Mouse (Mus musculus): ENCODE results near the gene Ptprn2.
A peak's percentile ranks its signal among the peaks of the same experiment; 100 is the strongest.

Gene Ptprn2

GRCm38 (mm10) chr12:117132095-117132494 is 646.6 kb downstream of the Ptprn2 start:
- peak; percentile 21 for DNase-seq (ENCODE audit: low read depth, low spot score)

DNA sequence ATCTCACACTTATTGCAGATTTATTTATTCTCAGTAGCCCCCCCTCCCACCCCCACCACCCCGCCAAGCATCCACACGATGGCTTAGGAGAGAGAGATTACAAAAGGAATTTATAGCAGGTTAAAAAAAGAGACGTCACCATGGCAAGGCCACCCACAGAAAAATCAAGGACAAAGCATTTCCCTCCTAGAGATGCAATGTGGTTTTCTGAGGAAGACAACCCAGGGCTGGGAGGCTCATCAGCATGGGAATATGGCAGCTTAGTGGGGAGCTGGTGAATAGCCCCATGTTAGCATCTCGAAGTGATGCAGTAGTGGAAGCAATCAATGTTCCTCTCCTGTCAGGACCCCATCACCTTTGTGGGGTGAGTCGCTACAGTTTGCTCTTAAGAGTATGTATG is 649.7 kb downstream of the Ptprn2 start:
- DNase-seq (ENCODE audit: low read depth, low spot score): no peak

GRCm38 (mm10) chr12:117136472-117137010 is 651.0 kb downstream of the Ptprn2 start:
- no peak for DNase-seq (ENCODE audit: low read depth, low spot score)

GRCm38 (mm10) chr12:117140901-117141300 is 655.4 kb downstream of the Ptprn2 start:
- no peak for DNase-seq (ENCODE audit: low read depth, low spot score)

DNA sequence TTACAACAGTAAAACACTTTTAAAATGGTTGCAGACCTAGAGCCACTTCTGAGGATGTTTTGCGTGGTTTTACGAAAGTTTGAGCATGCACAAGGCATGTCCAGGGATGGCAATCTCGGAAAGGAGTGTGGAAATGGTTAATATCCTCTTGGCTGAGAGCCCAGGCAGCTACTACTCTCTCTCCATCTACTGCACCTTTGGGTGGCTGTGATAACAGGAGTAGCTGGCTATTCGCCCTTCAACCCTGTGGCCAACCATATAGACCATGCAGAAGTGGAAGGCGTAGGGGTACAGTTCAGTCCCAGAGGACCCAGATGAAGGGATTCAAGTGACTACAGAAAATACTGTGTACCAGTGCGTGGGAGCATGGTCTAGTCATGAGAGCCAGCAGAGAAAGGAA is 655.9 kb downstream of the Ptprn2 start:
- DNase-seq (ENCODE audit: low read depth, low spot score): no peak

GRCm38 (mm10) chr12:117149176-117149575 is 663.7 kb downstream of the Ptprn2 start:
- no peak for DNase-seq (ENCODE audit: low read depth, low spot score)

GRCm38 (mm10) chr12:117150611-117151395 is 665.3 kb downstream of the Ptprn2 start:
- DNase-seq (ENCODE audit: low read depth, low spot score): no peak

GRCm38 (mm10) chr12:117151611-117152010 is 666.1 kb downstream of the Ptprn2 start:
- DNase-seq (ENCODE audit: low read depth, low spot score): no peak

DNA sequence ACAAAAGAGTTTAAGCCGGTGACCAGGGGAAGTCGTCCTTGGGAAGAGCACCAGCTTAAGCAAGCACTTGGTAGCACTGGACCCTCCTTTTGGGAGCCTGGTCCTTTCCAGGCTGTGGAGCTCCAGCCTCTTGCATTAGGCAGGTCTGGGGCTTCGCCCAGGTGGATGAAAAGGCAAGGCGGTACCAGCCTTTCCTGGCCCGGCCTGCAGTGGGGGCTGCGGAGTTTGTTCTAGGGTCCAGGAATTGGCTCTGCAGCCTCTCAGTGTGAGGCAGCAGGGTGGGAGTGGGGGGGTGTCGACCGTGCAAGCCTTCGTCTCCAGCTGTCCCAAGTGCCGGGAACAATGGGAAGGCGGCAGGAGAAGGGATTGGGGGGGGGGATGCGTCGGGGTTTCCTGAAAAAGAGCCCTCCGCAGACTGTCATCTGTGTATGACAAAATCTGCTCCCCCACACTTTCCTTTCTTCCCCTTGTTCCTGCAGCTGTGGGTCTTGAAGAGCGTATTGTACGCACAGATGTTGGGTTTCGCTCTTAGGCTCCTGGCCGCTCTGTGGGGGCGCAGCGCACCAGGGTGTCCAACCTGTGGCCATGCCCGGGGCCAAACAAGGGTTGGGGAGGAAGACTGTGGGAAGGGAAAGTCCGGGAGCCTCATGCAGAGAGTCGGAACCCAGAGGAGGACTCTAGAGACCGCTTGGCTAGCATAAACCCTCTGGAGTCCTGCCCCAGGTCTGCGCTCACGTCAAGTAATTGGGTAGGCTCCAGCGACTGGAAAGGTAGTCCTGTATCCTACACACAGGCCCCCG is 667.0 kb downstream of the Ptprn2 start:
- no peak for DNase-seq (ENCODE audit: low read depth, low spot score)

DNA sequence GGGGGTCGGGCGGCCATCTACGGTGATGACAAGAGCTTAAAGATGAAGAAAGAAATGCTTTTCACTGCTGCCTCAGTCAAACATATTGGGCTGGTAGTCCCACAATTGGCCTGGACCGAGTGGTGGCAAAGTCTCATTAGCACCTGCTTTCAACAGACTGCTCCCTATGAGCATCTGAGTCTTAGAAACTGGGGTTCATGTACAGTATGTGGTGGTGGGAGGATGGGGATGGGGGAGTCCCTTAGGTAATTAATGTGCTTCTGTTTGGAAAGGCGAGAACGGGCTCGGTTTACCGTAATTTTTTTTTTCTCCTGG is 667.6 kb downstream of the Ptprn2 start:
- no peak for DNase-seq (ENCODE audit: low read depth, low spot score)

- no peak for DNase-seq (ENCODE audit: low read depth, low spot score)
Observed at GRCm38 (mm10) chr12:117153671-117154355, 668.3 kb downstream of the Ptprn2 start.

DNA sequence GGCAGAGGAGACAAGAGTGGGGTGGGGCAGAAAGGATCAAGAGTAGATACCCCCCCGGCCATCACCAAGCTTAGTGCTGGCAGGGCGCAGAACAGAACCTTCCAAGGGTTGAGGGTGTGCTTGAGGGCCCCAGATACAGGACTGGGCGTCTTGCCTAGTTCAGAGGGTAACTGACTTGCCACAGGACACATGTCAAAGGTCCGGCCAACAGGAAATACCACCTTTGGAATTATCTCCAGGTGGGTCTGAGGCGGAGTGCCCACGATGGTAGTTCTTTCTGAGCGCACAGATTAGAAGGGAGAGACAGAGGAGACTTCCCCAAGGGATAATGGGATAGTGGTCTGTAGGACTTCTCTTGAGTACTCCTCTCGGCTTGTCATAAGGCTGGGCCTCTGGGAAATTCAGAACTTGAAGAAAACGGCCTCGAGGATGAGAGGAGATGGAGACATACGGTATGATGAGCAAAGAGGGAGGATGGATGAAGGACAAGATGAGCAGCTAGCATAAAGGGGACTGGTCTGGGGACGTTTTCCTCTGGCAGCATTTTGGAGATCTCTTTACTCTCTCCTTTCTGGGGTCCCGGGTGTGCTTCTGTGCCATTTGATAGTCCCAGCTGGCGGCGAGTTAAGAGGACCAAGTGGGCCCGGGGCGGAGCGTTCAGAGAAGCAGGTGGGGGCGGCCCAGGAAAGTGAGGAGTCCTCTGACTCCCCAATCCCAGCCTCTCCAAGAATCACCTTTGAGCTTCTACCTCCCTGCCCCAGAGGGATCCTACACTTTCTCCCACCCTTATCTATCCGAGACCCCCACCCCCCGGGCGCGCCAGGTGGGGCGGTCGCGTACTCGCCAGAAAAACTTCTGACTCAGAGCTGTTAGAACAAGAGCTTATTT is 669.1 kb downstream of the Ptprn2 start:
- DNase-seq (ENCODE audit: low read depth, low spot score): no peak

- no peak for DNase-seq (ENCODE audit: low read depth, low spot score)
Observed at GRCm38 (mm10) chr12:117155307-117156220, 670.0 kb downstream of the Ptprn2 start.

GRCm38 (mm10) chr12:117156256-117156655 is 670.7 kb downstream of the Ptprn2 start:
- no peak for DNase-seq (ENCODE audit: low read depth, low spot score)

DNA sequence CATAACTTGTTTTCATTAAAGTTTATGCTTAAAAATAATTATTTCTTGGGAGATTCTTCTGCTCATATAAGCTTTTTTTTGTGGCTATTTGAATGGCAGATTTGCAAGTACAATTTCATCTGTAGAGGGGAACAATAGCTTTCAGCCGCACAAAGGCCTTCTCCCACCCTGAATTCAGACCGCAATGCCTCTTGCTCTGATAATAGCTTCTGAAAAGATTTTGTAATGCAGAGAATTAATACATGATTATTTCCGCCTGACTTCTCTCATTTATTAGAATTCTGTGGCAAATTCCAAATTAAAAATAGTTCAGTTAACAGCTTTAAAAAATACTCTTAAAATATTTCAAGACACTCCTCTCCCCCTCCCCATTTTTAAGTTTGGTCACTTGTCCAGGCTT is 671.3 kb downstream of the Ptprn2 start:
- no peak for DNase-seq (ENCODE audit: low read depth, low spot score)

- DNase-seq (ENCODE audit: low read depth, low spot score): no peak
Observed at GRCm38 (mm10) chr12:117157249-117157648, 671.7 kb downstream of the Ptprn2 start.

GRCm38 (mm10) chr12:117157660-117158386 is 672.3 kb downstream of the Ptprn2 start:
- no peak for DNase-seq (ENCODE audit: low read depth, low spot score)

- DNase-seq (ENCODE audit: low read depth, low spot score): no peak
Observed at GRCm38 (mm10) chr12:117158950-117159668, 673.6 kb downstream of the Ptprn2 start.

All from forelimb bud, embryonic 11.5 days (tissue).